ENCODE assay signal across 21 mouse cellular contexts in genomic region chr14:76069296-76069695, GRCm38 (mm10). TPM values are rescaled to one million over a fixed set of nuclear protein-coding genes. Genes with fewer than 3 reads are reported as not detected.
DNase-seq lines count a peak whose midpoint lies in the region; ATAC-seq and TF ChIP-seq lines count a peak whose summit lies in the region.
"Had no signal": no experiment of that assay in that cellular context is flagged by ENCODE, and none has a peak within 500 bp of the region (broad histone marks: within the 10 kb centered on the region; RNA-seq: fewer than 3 reads in every experiment).

No protein-coding gene starts in this region.

- TF ChIP-seq CTCF in brain, embryonic 14.5 days (IDR thresholded peaks at IDR 0.05; ENCODE audit: borderline replicate concordance, extremely low read depth, insufficient read depth, insufficient read length) = no peak

- no peaks in the 10 kb centered on the region for H3K9me3 ChIP-seq in midbrain, embryonic 11.5 days (ENCODE audit: control insufficient read depth, low read length)
- H3K9me3 ChIP-seq in midbrain, embryonic 10.5 days (replicated peaks) = no peaks in the 10 kb centered on the region
- H3K9me3 ChIP-seq in limb, embryonic 10.5 days (replicated peaks) = no peaks in the 10 kb centered on the region
- H3K9me3 ChIP-seq in midbrain, embryonic 14.5 days (ENCODE audit: control insufficient read depth, low read length) = no peaks in the 10 kb centered on the region
- H3K9me3 ChIP-seq: heart, embryonic 12.5 days; limb, embryonic 15.5 days had no signal

- H3K36me3 ChIP-seq in midbrain, embryonic 11.5 days (ENCODE audit: control insufficient read depth, insufficient read depth, low read length) = no peaks in the 10 kb centered on the region
- no peaks in the 10 kb centered on the region for H3K36me3 ChIP-seq in midbrain, embryonic 10.5 days
- no peaks in the 10 kb centered on the region for H3K36me3 ChIP-seq in limb, embryonic 10.5 days
- no peaks in the 10 kb centered on the region for H3K36me3 ChIP-seq in midbrain, embryonic 14.5 days (ENCODE audit: control insufficient read depth, insufficient read depth, low read length)
- H3K36me3 ChIP-seq: heart, embryonic 12.5 days; limb, embryonic 15.5 days had no signal

- 0 out of 2 replicates have a peak overlapping the region, but pooled peaks have one; percentile 16 for H3K27ac ChIP-seq in midbrain, embryonic 11.5 days (ENCODE audit: low read depth, low read length)
- no peak overlapping the region for H3K27ac ChIP-seq in midbrain, embryonic 10.5 days (replicated peaks)
- peak overlapping the region; percentile 82 for H3K27ac ChIP-seq in limb, embryonic 10.5 days
- H3K27ac ChIP-seq in midbrain, embryonic 14.5 days (replicated peaks; ENCODE audit: low read depth, low read length) = peak overlapping the region; percentile 71
- H3K27ac ChIP-seq: kidney, postnatal 0 days; limb, embryonic 15.5 days; liver, embryonic 14.5 days had no signal

- no peaks in the 10 kb centered on the region for H3K4me1 ChIP-seq in midbrain, embryonic 11.5 days (ENCODE audit: control insufficient read depth, insufficient read depth, low read length)
- H3K4me1 ChIP-seq in midbrain, embryonic 10.5 days = no peaks in the 10 kb centered on the region
- H3K4me1 ChIP-seq in limb, embryonic 10.5 days = peaks cover 44% of the 10 kb centered on the region
- H3K4me1 ChIP-seq in midbrain, embryonic 14.5 days (ENCODE audit: control insufficient read depth, insufficient read depth, low read length) = no peaks in the 10 kb centered on the region
- H3K4me1 ChIP-seq: heart, embryonic 12.5 days had no signal

- H3K4me3 ChIP-seq in midbrain, embryonic 11.5 days (ENCODE audit: low read depth, low read length) = no peak overlapping the region
- H3K4me3 ChIP-seq in midbrain, embryonic 10.5 days = no peak overlapping the region
- no peak overlapping the region for H3K4me3 ChIP-seq in limb, embryonic 10.5 days
- no peak overlapping the region for H3K4me3 ChIP-seq in midbrain, embryonic 14.5 days (replicated peaks; ENCODE audit: low read depth, low read length)
- H3K4me3 ChIP-seq: heart, embryonic 12.5 days; limb, embryonic 15.5 days had no signal

- 78% methylated on average over 4 of the region's 4 CpGs for WGBS in midbrain, embryonic 11.5 days
- 90% methylated on average over 4 of the region's 4 CpGs for WGBS in midbrain, embryonic 10.5 days
- WGBS in limb, embryonic 10.5 days = 51% methylated on average over 4 of the region's 4 CpGs
- 53% methylated on average over 4 of the region's 4 CpGs for WGBS in midbrain, embryonic 14.5 days

- H3K9ac ChIP-seq in midbrain, embryonic 11.5 days (ENCODE audit: low read length) = no peak overlapping the region
- H3K9ac ChIP-seq in midbrain, embryonic 14.5 days (replicated peaks; ENCODE audit: low read length) = no peak overlapping the region
- H3K9ac ChIP-seq: heart, embryonic 12.5 days; limb, embryonic 15.5 days; liver, embryonic 14.5 days; lung, embryonic 14.5 days had no signal

- no peaks in the 10 kb centered on the region for H3K27me3 ChIP-seq in midbrain, embryonic 11.5 days (ENCODE audit: control insufficient read depth, insufficient read depth, low read length)
- no peaks in the 10 kb centered on the region for H3K27me3 ChIP-seq in midbrain, embryonic 10.5 days (ENCODE audit: low read depth, poor library complexity, severe bottlenecking)
- no peaks in the 10 kb centered on the region for H3K27me3 ChIP-seq in limb, embryonic 10.5 days (ENCODE audit: low read depth, poor library complexity, severe bottlenecking)
- H3K27me3 ChIP-seq in midbrain, embryonic 14.5 days (ENCODE audit: control insufficient read depth, insufficient read depth, low read length) = no peaks in the 10 kb centered on the region
- H3K27me3 ChIP-seq: heart, embryonic 12.5 days; limb, embryonic 15.5 days had no signal

- no peak overlapping the region for H3K4me2 ChIP-seq in midbrain, embryonic 11.5 days
- no peak overlapping the region for H3K4me2 ChIP-seq in midbrain, embryonic 14.5 days (ENCODE audit: low read length)
- H3K4me2 ChIP-seq: heart, embryonic 12.5 days; limb, embryonic 15.5 days; lung, embryonic 14.5 days had no signal

- no peak for DNase-seq in midbrain, embryonic 11.5 days (ENCODE audit: low spot score, missing footprints)
- no peak for DNase-seq in midbrain, embryonic 10.5 days (ENCODE audit: low spot score)
- DNase-seq in brain, embryonic 14.5 days (ENCODE audit: low read depth) = peak; percentile 67
- DNase-seq in limb, embryonic 10.5 days (ENCODE audit: low spot score) = no peak
- DNase-seq in midbrain, embryonic 14.5 days = no peak
- DNase-seq in right cerebral cortex, postnatal 14 days = no peak
- DNase-seq in adrenal gland, postnatal 14 days = no peak
- DNase-seq: adrenal gland, postnatal 36 days; cerebellum, adult 11 months; cerebellum, adult 9-11 months; gastrocnemius, postnatal 14 days; heart, adult 18-20 months; heart, postnatal 10 days; kidney, adult 18-20 months; lung, embryonic 14.5 days had no signal

- ATAC-seq in midbrain, embryonic 11.5 days (ENCODE audit: low FRiP score) = no peak
- ATAC-seq in midbrain, embryonic 14.5 days (ENCODE audit: low FRiP score, low TSS enrichment) = no peak; the same call in 1 of the 2 replicates
- ATAC-seq: forebrain, embryonic 16.5 days; inflammation-experienced regulatory T-cells, adult 6 months had no signal

- TF ChIP-seq POLR2A in brain, embryonic 14.5 days (IDR thresholded peaks at IDR 0.05; ENCODE audit: borderline replicate concordance, extremely low read depth, insufficient read depth, insufficient read length, poor library complexity, severe bottlenecking) = no peak

RNA-seq across cellular contexts. Expression of gene Gpalpp1, which starts 41.3 kb away (rescaled TPM):
- polyA plus RNA-seq in midbrain, embryonic 11.5 days (2014; fragmentation: Nextera tagmentation; extraction: Ambion mirVana) = 19.9 and 21.2 TPM in 2 replicates
- 16.8 and 17.6 TPM in 2 replicates for polyA plus RNA-seq in midbrain, embryonic 10.5 days (2016; fragmentation: Nextera tagmentation; extraction: Ambion mirVana)
- 12.2 and 13.8 TPM in 2 replicates for polyA plus RNA-seq in brain, embryonic 14.5 days (2012; rRNA removed)
- polyA plus RNA-seq in limb, embryonic 10.5 days (2016; fragmentation: Nextera tagmentation; extraction: Ambion mirVana) = 13.8 and 15.1 TPM in 2 replicates
- 10.3 and 16.2 TPM in 2 replicates for polyA plus RNA-seq in midbrain, embryonic 14.5 days (2014; fragmentation: Nextera tagmentation; extraction: Ambion mirVana)
- total RNA-seq in adrenal gland, postnatal 14 days (2021) = 17.7 and 19.4 TPM in 2 replicates

RNA-seq across cellular contexts. Expression of gene Nufip1, which starts 41.4 kb away (rescaled TPM):
- polyA plus RNA-seq in midbrain, embryonic 11.5 days (2014; fragmentation: Nextera tagmentation; extraction: Ambion mirVana) = 19.2 and 19.3 TPM in 2 replicates
- 18.2 and 21.2 TPM in 2 replicates for polyA plus RNA-seq in midbrain, embryonic 10.5 days (2016; fragmentation: Nextera tagmentation; extraction: Ambion mirVana)
- 8.4 and 8.5 TPM in 2 replicates for polyA plus RNA-seq in brain, embryonic 14.5 days (2012; rRNA removed)
- 21.8 and 22.3 TPM in 2 replicates for polyA plus RNA-seq in limb, embryonic 10.5 days (2016; fragmentation: Nextera tagmentation; extraction: Ambion mirVana)
- polyA plus RNA-seq in midbrain, embryonic 14.5 days (2014; fragmentation: Nextera tagmentation; extraction: Ambion mirVana) = 12.3 and 14.2 TPM in 2 replicates
- 7.7 and 8.0 TPM in 2 replicates for total RNA-seq in adrenal gland, postnatal 14 days (2021)

RNA-seq across cellular contexts. Expression of gene Gtf2f2, which starts 58.6 kb away (rescaled TPM):
- polyA plus RNA-seq in midbrain, embryonic 11.5 days (2014; fragmentation: Nextera tagmentation; extraction: Ambion mirVana) = 59.3 and 66.7 TPM in 2 replicates
- 55.5 and 58.9 TPM in 2 replicates for polyA plus RNA-seq in midbrain, embryonic 10.5 days (2016; fragmentation: Nextera tagmentation; extraction: Ambion mirVana)
- 22.6 and 22.8 TPM in 2 replicates for polyA plus RNA-seq in brain, embryonic 14.5 days (2012; rRNA removed)
- 60.1 and 67.9 TPM in 2 replicates for polyA plus RNA-seq in limb, embryonic 10.5 days (2016; fragmentation: Nextera tagmentation; extraction: Ambion mirVana)
- 40.1 and 44.3 TPM in 2 replicates for polyA plus RNA-seq in midbrain, embryonic 14.5 days (2014; fragmentation: Nextera tagmentation; extraction: Ambion mirVana)
- total RNA-seq in adrenal gland, postnatal 14 days (2021) = 24.1 and 25.5 TPM in 2 replicates
